Mouse (Mus musculus): ENCODE results near the gene Etfbkmt. TPM values are rescaled to one million over a fixed set of nuclear protein-coding genes. Genes with fewer than 3 reads are reported as not detected.
"Not testable (repeated sequence)": the region's sequence is repeated elsewhere in the genome, so short reads cannot be mapped to it uniquely, and the experiment has no call there.

Etfbkmt gene
- polyA plus RNA-seq, 1 experiment from 2014 or later = 8.3 TPM

- Histone ChIP-seq H3K4me1 (peaks cover 19% of the 10 kb centered on the region; the same call in 1 of the 2 replicates), H3K27ac (no peak overlapping the region), H3K27me3 (no peaks in the 10 kb centered on the region), H3K9ac (no peak overlapping the region), H3K9me3 (replicated peaks) (no peaks in the 10 kb centered on the region), H3K4me3 (no peak overlapping the region), H3K4me2 (no peak overlapping the region), H3K36me3 (ENCODE audit: poor library complexity, severe bottlenecking) (no peaks in the 10 kb centered on the region)
- ATAC-seq = no peak
- 83% methylated on average over 2 of the region's 2 CpGs for WGBS
These were observed 1.7 kb upstream of the Etfbkmt start for GRCm38 (mm10) chr6:149137936-149138335.

GRCm38 (mm10) chr6:149139011-149139410, 638 bp upstream of the Etfbkmt start:
- WGBS = 89% methylated on average over 3 of the region's 3 CpGs
- no peak overlapping the region for H3K9ac ChIP-seq
- H3K36me3 ChIP-seq (ENCODE audit: poor library complexity, severe bottlenecking) = no peaks in the 10 kb centered on the region
- H3K9me3 ChIP-seq (replicated peaks) = no peaks in the 10 kb centered on the region
- no peak overlapping the region for H3K27ac ChIP-seq
- peaks cover 18% of the 10 kb centered on the region; the same call in 1 of the 2 replicates for H3K4me1 ChIP-seq
- H3K4me2 ChIP-seq = no peak overlapping the region
- H3K4me3 ChIP-seq = no peak overlapping the region
- H3K27me3 ChIP-seq = no peaks in the 10 kb centered on the region
- ATAC-seq = no peak

- Histone ChIP-seq H3K27me3 (no peaks in the 10 kb centered on the region), H3K4me3 (peak overlapping the region; percentile 45), H3K27ac (no peak overlapping the region), H3K9me3 (replicated peaks) (no peaks in the 10 kb centered on the region), H3K36me3 (ENCODE audit: poor library complexity, severe bottlenecking) (0 out of 2 replicates have a peak, but pooled peaks cover 8% of the 10 kb centered on the region), H3K4me1 (peaks cover 14% of the 10 kb centered on the region; the same call in 1 of the 2 replicates), H3K9ac (peak overlapping the region; percentile 61), H3K4me2 (peak overlapping the region; percentile 67)
- ATAC-seq = peak; percentile 96
- 6% methylated on average over 36 of the region's 36 CpGs for WGBS
These were observed 1.9 kb downstream of the Etfbkmt start for GRCm38 (mm10) chr6:149141393-149142173.

- no peaks in the 10 kb centered on the region for H3K9me3 ChIP-seq (replicated peaks)
- no peak overlapping the region for H3K4me3 ChIP-seq
- H3K27ac ChIP-seq = no peak overlapping the region
- peaks cover 14% of the 10 kb centered on the region; the same call in 1 of the 2 replicates for H3K4me1 ChIP-seq
- H3K36me3 ChIP-seq (ENCODE audit: poor library complexity, severe bottlenecking) = 0 out of 2 replicates have a peak, but pooled peaks cover 8% of the 10 kb centered on the region
- H3K27me3 ChIP-seq = no peaks in the 10 kb centered on the region
- ATAC-seq = no peak
- H3K4me2 ChIP-seq = no peak overlapping the region
- H3K9ac ChIP-seq = no peak overlapping the region
- 97% methylated on average over 1 of the region's 1 CpGs for WGBS
These were observed 5.5 kb downstream of the Etfbkmt start for GRCm38 (mm10) chr6:149145143-149145542.

- Histone ChIP-seq H3K4me3 (no peak overlapping the region), H3K36me3 (ENCODE audit: poor library complexity, severe bottlenecking) (peaks cover 21% of the 10 kb centered on the region), H3K27ac (no peak overlapping the region), H3K27me3 (no peaks in the 10 kb centered on the region), H3K9me3 (replicated peaks) (no peaks in the 10 kb centered on the region), H3K4me2 (no peak overlapping the region), H3K4me1 (no peaks in the 10 kb centered on the region), H3K9ac (no peak overlapping the region)
- ATAC-seq = no peak
- 89% methylated on average over 7 of the region's 7 CpGs for WGBS
These were observed 9.0 kb downstream of the Etfbkmt start for GRCm38 (mm10) chr6:149148436-149149229.

GRCm38 (mm10) chr6:149152119-149152518, 12.5 kb downstream of the Etfbkmt start:
- Histone ChIP-seq H3K9me3 (replicated peaks) (no peaks in the 10 kb centered on the region), H3K4me1 (peaks cover 11% of the 10 kb centered on the region), H3K27me3 (no peaks in the 10 kb centered on the region), H3K4me2 (no peak overlapping the region), H3K36me3 (ENCODE audit: poor library complexity, severe bottlenecking) (peaks cover 29% of the 10 kb centered on the region), H3K9ac (no peak overlapping the region), H3K27ac (no peak overlapping the region), H3K4me3 (no peak overlapping the region)
- ATAC-seq = no peak
- WGBS = 95% methylated on average over 2 of the region's 2 CpGs

- Histone ChIP-seq H3K36me3 (ENCODE audit: poor library complexity, severe bottlenecking) (peaks cover 40% of the 10 kb centered on the region), H3K4me3 (no peak overlapping the region), H3K27me3 (no peaks in the 10 kb centered on the region), H3K9ac (no peak overlapping the region), H3K27ac (no peak overlapping the region), H3K9me3 (replicated peaks) (no peaks in the 10 kb centered on the region), H3K4me1 (peaks cover 11% of the 10 kb centered on the region), H3K4me2 (no peak overlapping the region)
- ATAC-seq = no peak
- WGBS = 44% methylated on average over 6 of the region's 6 CpGs
These were observed 13.9 kb downstream of the Etfbkmt start for GRCm38 (mm10) chr6:149153473-149154115.

- no peak overlapping the region for H3K4me2 ChIP-seq
- H3K9ac ChIP-seq = no peak overlapping the region
- H3K27me3 ChIP-seq = no peaks in the 10 kb centered on the region
- peak overlapping the region; percentile 14; the same call in 1 of the 2 replicates for H3K27ac ChIP-seq
- no peaks in the 10 kb centered on the region for H3K9me3 ChIP-seq (replicated peaks)
- peaks cover 11% of the 10 kb centered on the region for H3K4me1 ChIP-seq
- 15% methylated on average over 8 of the region's 8 CpGs for WGBS
- peak; percentile 21; the same call in 1 of the 2 replicates for ATAC-seq
- H3K36me3 ChIP-seq (ENCODE audit: poor library complexity, severe bottlenecking) = peaks cover 47% of the 10 kb centered on the region
- H3K4me3 ChIP-seq = no peak overlapping the region
These were observed 14.7 kb downstream of the Etfbkmt start for GRCm38 (mm10) chr6:149154116-149155030.

GRCm38 (mm10) chr6:149155031-149155841, 15.6 kb downstream of the Etfbkmt start:
- ATAC-seq = no peak
- Histone ChIP-seq H3K27me3 (no peaks in the 10 kb centered on the region), H3K9ac (no peak overlapping the region), H3K9me3 (replicated peaks) (no peaks in the 10 kb centered on the region), H3K27ac (no peak overlapping the region), H3K36me3 (ENCODE audit: poor library complexity, severe bottlenecking) (peaks cover 54% of the 10 kb centered on the region), H3K4me1 (peaks cover 11% of the 10 kb centered on the region), H3K4me2 (no peak overlapping the region), H3K4me3 (no peak overlapping the region)
- WGBS = 76% methylated on average over 3 of the region's 3 CpGs

- H3K4me2 ChIP-seq; H3K27me3 ChIP-seq; H3K4me1 ChIP-seq; H3K27ac ChIP-seq; H3K9ac ChIP-seq; H3K4me3 ChIP-seq; ATAC-seq; H3K9me3 ChIP-seq (replicated peaks): not testable (repeated sequence)
- peaks cover 58% of the 10 kb centered on the region for H3K36me3 ChIP-seq (ENCODE audit: poor library complexity, severe bottlenecking)
- 98% methylated on average over 3 of the region's 4 CpGs for WGBS
These were observed 27.4 kb downstream of the Etfbkmt start for GRCm38 (mm10) chr6:149167038-149167437.

All from forebrain, embryonic 13.5 days (tissue).